In the genomic region with DNA sequence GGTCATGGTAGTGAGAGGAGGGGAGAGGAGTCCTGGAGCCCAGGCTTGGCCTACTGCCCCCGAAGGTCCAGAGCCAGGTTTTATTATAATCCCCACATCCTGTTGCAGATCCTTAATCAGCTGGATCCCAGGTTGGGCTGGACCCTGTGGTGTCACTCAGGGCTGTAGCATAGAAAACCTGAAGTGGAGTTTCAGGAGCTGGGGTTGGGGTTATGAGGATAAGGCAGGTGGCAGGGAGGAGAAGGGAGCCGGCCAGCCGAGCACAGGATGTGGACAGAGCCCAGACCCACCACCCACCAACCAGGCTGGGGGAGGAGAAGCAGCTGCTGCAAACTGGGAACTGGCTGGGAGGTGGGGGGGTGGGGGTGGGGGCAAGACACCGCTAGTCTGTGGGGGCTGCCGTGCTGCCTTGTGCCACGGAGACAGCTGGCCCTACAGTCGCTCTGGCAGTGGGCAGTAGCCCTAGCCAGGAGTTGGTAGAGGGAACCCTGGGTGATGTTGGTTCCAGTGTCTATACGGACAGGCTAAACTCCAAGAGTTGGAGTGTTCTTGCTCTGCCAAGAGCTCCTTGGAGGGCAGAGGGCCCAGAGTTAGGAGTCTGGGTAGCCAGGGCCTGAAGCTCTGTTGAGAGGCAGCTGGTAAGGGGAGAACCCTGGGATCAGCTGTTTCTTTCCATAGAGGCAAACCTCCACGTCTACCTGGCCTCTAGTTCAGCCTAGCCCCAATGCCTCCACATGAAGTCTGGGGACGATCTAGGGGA, we compare ENCODE assay signal across 8 mouse cellular contexts.
DNase-seq lines count a peak whose midpoint lies in the region; ATAC-seq and TF ChIP-seq lines count a peak whose summit lies in the region.

No protein-coding gene starts in this region.

- no peaks in the 10 kb centered on the region for H3K27me3 ChIP-seq in ES-Bruce4 (ENCODE audit: control insufficient read depth, insufficient read depth, low read length, poor library complexity, severe bottlenecking)
- no peaks in the 10 kb centered on the region for H3K27me3 ChIP-seq in intestine, embryonic 14.5 days (replicated peaks; ENCODE audit: control insufficient read depth, insufficient read depth, low read length)
- H3K27me3 ChIP-seq in liver, embryonic 14.5 days (ENCODE audit: control insufficient read depth, insufficient read depth, low read length): no peaks in the 10 kb centered on the region
- peaks cover 68% of the 10 kb centered on the region for H3K27me3 ChIP-seq in neural tube, embryonic 13.5 days

- no peak overlapping the region for H3K9ac ChIP-seq in ES-Bruce4 (ENCODE audit: low read depth, poor library complexity, severe bottlenecking)
- H3K9ac ChIP-seq in intestine, embryonic 14.5 days (ENCODE audit: low read length): no peak overlapping the region
- no peak overlapping the region for H3K9ac ChIP-seq in liver, embryonic 14.5 days (replicated peaks)
- H3K9ac ChIP-seq in neural tube, embryonic 13.5 days: no peak overlapping the region

- H3K9me3 ChIP-seq in ES-Bruce4 (replicated peaks; ENCODE audit: control insufficient read depth, insufficient read depth, low read length, poor library complexity, severe bottlenecking): no peaks in the 10 kb centered on the region
- H3K9me3 ChIP-seq in intestine, embryonic 14.5 days (ENCODE audit: control insufficient read depth, low read length): no peaks in the 10 kb centered on the region
- no peaks in the 10 kb centered on the region for H3K9me3 ChIP-seq in liver, embryonic 14.5 days (ENCODE audit: control insufficient read depth, low read length)
- H3K9me3 ChIP-seq in neural tube, embryonic 13.5 days: no peaks in the 10 kb centered on the region

- H3K27ac ChIP-seq in ES-Bruce4 (ENCODE audit: insufficient read depth, low read length): no peak overlapping the region
- no peak overlapping the region for H3K27ac ChIP-seq in intestine, embryonic 14.5 days (ENCODE audit: low read depth)
- no peak overlapping the region for H3K27ac ChIP-seq in liver, embryonic 14.5 days
- peak overlapping the region; percentile 84 for H3K27ac ChIP-seq in neural tube, embryonic 13.5 days (replicated peaks)

- peak; percentile 90 for DNase-seq in ZHBTc4 (ENCODE audit: low read depth, low spot score)
- DNase-seq in gastrocnemius, postnatal 25 days: peak; percentile 66
- peak; percentile 87 for DNase-seq in intestine, embryonic 14.5 days (ENCODE audit: low spot score)
- no peak for DNase-seq in liver, embryonic 14.5 days (ENCODE audit: low read depth in 3 of 3, low spot score in 3 of 3)
- DNase-seq in spleen, postnatal 36 days (ENCODE audit: low spot score in 2 of 2): no peak

- no peak overlapping the region for H3K4me3 ChIP-seq in ES-Bruce4 (ENCODE audit: low read depth, low read length)
- no peak overlapping the region for H3K4me3 ChIP-seq in intestine, embryonic 14.5 days (ENCODE audit: low read depth, low read length)
- H3K4me3 ChIP-seq in liver, embryonic 14.5 days (ENCODE audit: insufficient read depth in 1 of 2, low read depth in 2 of 2, low read length in 2 of 2): no peak overlapping the region
- no peak overlapping the region for H3K4me3 ChIP-seq in neural tube, embryonic 13.5 days

- peak; percentile 66; the same call in 1 of the 2 replicates for TF ChIP-seq EP300 in ES-Bruce4 (IDR thresholded peaks at IDR 0.05; ENCODE audit: insufficient read depth, low read depth, low read length)
- TF ChIP-seq EP300 in liver, embryonic 14.5 days (IDR thresholded peaks at IDR 0.05; ENCODE audit: low read depth): no peak

- no peak for TF ChIP-seq POLR2A in ES-Bruce4 (IDR thresholded peaks at IDR 0.05; ENCODE audit: insufficient read depth, low read length)

- 46% methylated on average over 10 of the region's 10 CpGs for WGBS in intestine, embryonic 14.5 days
- 41% methylated on average over 10 of the region's 10 CpGs for WGBS in liver, embryonic 14.5 days (ENCODE audit: insufficient replicate concordance)
- WGBS in neural tube, embryonic 13.5 days: 31% methylated on average over 10 of the region's 10 CpGs

- peak; percentile 75 for ATAC-seq in intestine, embryonic 14.5 days (replicated peaks; ENCODE audit: low FRiP score, low TSS enrichment, low read depth)
- ATAC-seq in liver, embryonic 14.5 days (ENCODE audit: insufficient read depth): 0 out of 2 replicates have a peak, but pooled peaks have one; percentile 8
- peak; percentile 42 for ATAC-seq in neural tube, embryonic 13.5 days (ENCODE audit: low read depth)
- no peak for ATAC-seq in monocyte, adult 5-6 weeks (replicated peaks; ENCODE audit: insufficient number of reproducible peaks, low FRiP score, low TSS enrichment, poor library complexity, severe bottlenecking)

- peaks cover 23% of the 10 kb centered on the region for H3K4me1 ChIP-seq in ES-Bruce4 (ENCODE audit: control insufficient read depth, insufficient read depth, low read length)
- peaks cover 43% of the 10 kb centered on the region for H3K4me1 ChIP-seq in intestine, embryonic 14.5 days (replicated peaks; ENCODE audit: control insufficient read depth, insufficient read depth, low read length)
- H3K4me1 ChIP-seq in liver, embryonic 14.5 days (replicated peaks; ENCODE audit: control insufficient read depth in 2 of 2, insufficient read depth in 2 of 2, low read length in 1 of 2): no peaks in the 10 kb centered on the region
- H3K4me1 ChIP-seq in neural tube, embryonic 13.5 days (replicated peaks): peaks cover 98% of the 10 kb centered on the region

- TF ChIP-seq CTCF in ES-Bruce4 (IDR thresholded peaks at IDR 0.05; ENCODE audit: low read depth, low read length): no peak
- no peak for TF ChIP-seq CTCF in liver, embryonic 14.5 days (IDR thresholded peaks at IDR 0.05; ENCODE audit: low read depth)

- H3K4me2 ChIP-seq in intestine, embryonic 14.5 days (ENCODE audit: low read length): no peak overlapping the region
- no peak overlapping the region for H3K4me2 ChIP-seq in liver, embryonic 14.5 days (ENCODE audit: low read depth)
- H3K4me2 ChIP-seq in neural tube, embryonic 13.5 days: no peak overlapping the region

- H3K36me3 ChIP-seq in ES-Bruce4 (ENCODE audit: control insufficient read depth, insufficient read depth, low read length, poor library complexity, severe bottlenecking): no peaks in the 10 kb centered on the region
- no peaks in the 10 kb centered on the region for H3K36me3 ChIP-seq in intestine, embryonic 14.5 days (ENCODE audit: control insufficient read depth, insufficient read depth, low read length)
- H3K36me3 ChIP-seq in liver, embryonic 14.5 days (replicated peaks; ENCODE audit: control insufficient read depth, insufficient read depth, low read depth): no peaks in the 10 kb centered on the region
- H3K36me3 ChIP-seq in neural tube, embryonic 13.5 days: no peaks in the 10 kb centered on the region

Comparison
In these comparisons a context has a peak if more than half of its experiments do, and no peak if none do; other contexts are left out.
1. DNase-seq: peak in ZHBTc4 (single experiment), gastrocnemius, postnatal 25 days (single experiment) and intestine, embryonic 14.5 days (single experiment); none in liver, embryonic 14.5 days (0 of 3) and spleen, postnatal 36 days (0 of 2).